Mouse (Mus musculus) left cerebral cortex, postnatal 25 days (tissue): ENCODE measurements around the gene Zfp322a. TPM values are rescaled to one million over a fixed set of nuclear protein-coding genes. Genes with fewer than 3 reads are reported as not detected.
A peak's percentile ranks its signal among the peaks of the same experiment; 100 is the strongest.
"Not testable (repeated sequence)": the region's sequence is repeated elsewhere in the genome, so short reads cannot be mapped to it uniquely, and the experiment has no call there.

Experiments
- DNase-seq, 2 experiments: peaks; one replicate each; pipeline ENCODE4 v3.0.0; 2022; ENCODE audit warnings: low spot score in 2 of 2, mixed read lengths in 1 of 2
- intact Hi-C: fragments of 180-260 bp; cut with DNase I; formaldehyde crosslinking; loops from one replicate; pipeline ENCODE4 v1.15.1; 2025
- total RNA-seq, 2 experiments: library from RNA; stranded (reverse); gene quantifications; 2 replicates each; pipeline ENCODE4 v1.2.3; 2021

Gene Zfp322a
- total RNA-seq = 10 to 100 TPM; 35.1 to 36.5 TPM

- DNase-seq = peak; percentile 97 to 99
- intact Hi-C loops = loop anchor here (5.0 kb wide), 1 partner anchor 148 kb away; no protein-coding TSS in a partner anchor
Measured at GRCm38 (mm10) chr13:23368583-23369420, at the start of gene Zfp322a. Gene Zfp322a, minus strand, starts transcription at chr13:23369208.

GRCm38 (mm10) chr13:23412630-23413521, 43.9 kb upstream of the Zfp322a start:
- DNase-seq = peak; percentile 85 to 95
- intact Hi-C loops = loop anchor here (1.0 to 10.0 kb wide), 3 partner anchors 12 to 1558 kb away; no protein-coding TSS in a partner anchor

GRCm38 (mm10) chr13:23412211-23412629, 43.2 kb upstream of the Zfp322a start:
- intact Hi-C loops = loop anchor here (1.0 to 10.0 kb wide), 3 partner anchors 11 to 1557 kb away; no protein-coding TSS in a partner anchor
- DNase-seq = peak; percentile 64 to 69

- intact Hi-C loops = loop anchor here (1.0 to 10.0 kb wide), 3 partner anchors 10 to 1557 kb away; no protein-coding TSS in a partner anchor
- DNase-seq = peak; percentile 66 to 69
Measured at GRCm38 (mm10) chr13:23411311-23412210, 42.6 kb upstream of the Zfp322a start.

- DNase-seq = no peak
- intact Hi-C loops = loop anchor here (5.0 to 10.0 kb wide), 2 partner anchors 1358 to 1556 kb away; no protein-coding TSS in a partner anchor
Measured at GRCm38 (mm10) chr13:23410632-23411031, 41.6 kb upstream of the Zfp322a start.

GRCm38 (mm10) chr13:23402626-23403025, 33.6 kb upstream of the Zfp322a start:
- DNase-seq = no peak
- intact Hi-C loops = loop anchor here (10.0 kb wide), 1 partner anchor 348 kb away; no protein-coding TSS in a partner anchor

GRCm38 (mm10) chr13:23401683-23402527, 32.9 kb upstream of the Zfp322a start:
- intact Hi-C loops = loop anchor here (1.0 to 10.0 kb wide), 3 partner anchors 10 to 347 kb away; no protein-coding TSS in a partner anchor

GRCm38 (mm10) chr13:23400771-23401682, 32.0 kb upstream of the Zfp322a start:
- DNase-seq = peak; percentile 44 to 59
- intact Hi-C loops = loop anchor here (1.0 to 10.0 kb wide), 3 partner anchors 11 to 346 kb away; no protein-coding TSS in a partner anchor

More at GRCm38 (mm10) chr13:23401683-23402527, 32.9 kb upstream of the Zfp322a start:
- DNase-seq = peak; percentile 82 to 83

- peak; percentile 28 to 30 for DNase-seq
- intact Hi-C loops = not testable (repeated sequence)
Measured at GRCm38 (mm10) chr13:23396913-23397312, 27.9 kb upstream of the Zfp322a start.

- intact Hi-C loops = no loop called here
- DNase-seq = no peak
Measured at GRCm38 (mm10) chr13:23396246-23396703, 27.3 kb upstream of the Zfp322a start.

- intact Hi-C loops = no loop called here
- no peak for DNase-seq
Measured at GRCm38 (mm10) chr13:23395301-23396245, 26.6 kb upstream of the Zfp322a start.

GRCm38 (mm10) chr13:23387548-23387947, 18.5 kb upstream of the Zfp322a start:
- intact Hi-C loops = no loop called here
- DNase-seq = no peak

GRCm38 (mm10) chr13:23383127-23383526, 14.1 kb upstream of the Zfp322a start:
- intact Hi-C loops = no loop called here
- no peak for DNase-seq

- intact Hi-C loops = no loop called here
Measured at GRCm38 (mm10) chr13:23372433-23372832, 3.4 kb upstream of the Zfp322a start.

GRCm38 (mm10) chr13:23370075-23370474, 1.1 kb upstream of the Zfp322a start:
- intact Hi-C loops = no loop called here
- no peak for DNase-seq

More at GRCm38 (mm10) chr13:23372433-23372832, 3.4 kb upstream of the Zfp322a start:
- no peak for DNase-seq
